Mouse (Mus musculus): ENCODE results near the gene Fam198b. TPM values are rescaled to one million over a fixed set of nuclear protein-coding genes. Genes with fewer than 3 reads are reported as not detected.

Gene Fam198b
- polyA plus RNA-seq, 1 experiment from 2014 or later: 1.6 TPM

Other genes with a start within 250 kb of the Fam198b start
- 0.10 TPM in 1 of 2 replicates, not detected in the other for gene Rxfp1, start 146.7 kb upstream of the Fam198b start, polyA plus RNA-seq (2015; fragmentation: Nextera tagmentation; extraction: Ambion mirVana)
- gene Tmem144, start 31.8 kb upstream of the Fam198b start, polyA plus RNA-seq (2015; fragmentation: Nextera tagmentation; extraction: Ambion mirVana): 0.87 and 0.96 TPM in 2 replicates

Measured in midbrain, embryonic 15.5 days (tissue).